Mouse (Mus musculus): ENCODE data around the gene Zp3r. TPM values are rescaled to one million over a fixed set of nuclear protein-coding genes. Genes with fewer than 3 reads are reported as not detected.

Gene Zp3r
- polyA plus RNA-seq, 1 experiment = not detected

DNA sequence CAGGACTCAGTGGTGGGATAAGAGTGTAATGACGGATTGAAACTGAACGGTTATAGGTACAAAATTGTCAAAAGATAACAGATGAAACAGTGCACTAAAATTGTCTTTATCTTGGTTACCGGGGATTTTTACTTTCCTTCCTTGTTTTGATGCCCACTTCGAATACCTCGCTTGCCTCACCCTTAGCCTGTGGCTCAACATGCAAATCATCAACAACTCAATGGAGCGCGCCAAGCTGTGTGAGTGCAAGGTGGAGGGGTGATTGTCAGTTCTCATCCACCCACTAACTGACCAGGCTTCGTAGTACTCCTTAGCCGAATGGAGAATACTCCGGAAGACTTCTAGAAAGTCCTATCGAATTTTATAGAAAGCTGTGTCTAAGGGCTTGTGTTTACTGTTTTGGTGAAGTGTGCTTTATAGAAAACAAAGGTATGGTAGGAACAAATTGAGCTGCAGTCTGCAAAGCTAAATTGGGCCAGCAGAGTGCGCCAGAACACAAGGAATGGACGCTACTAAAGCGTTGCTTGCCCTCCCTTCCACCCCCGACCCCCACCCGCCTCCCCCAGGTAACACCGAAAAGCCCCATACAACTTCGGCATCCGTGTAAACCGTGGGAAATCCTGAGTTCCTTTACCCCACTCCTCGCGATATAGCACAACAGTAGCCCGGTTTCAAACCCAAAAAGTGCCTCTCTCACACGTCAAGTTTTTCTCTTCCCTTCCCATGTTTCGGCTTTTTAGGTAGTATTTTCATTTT is 81.6 kb downstream of the Zp3r start:
- Histone ChIP-seq H3K9me3 (replicated peaks; ENCODE audit: control insufficient read depth, insufficient read depth, low read length, poor library complexity, severe bottlenecking) (no peaks in the 10 kb centered on the region), H3K27me3 (ENCODE audit: control insufficient read depth, insufficient read depth, low read length, poor library complexity, severe bottlenecking) (no peaks in the 10 kb centered on the region), H3K36me3 (ENCODE audit: control insufficient read depth, insufficient read depth, low read length, poor library complexity, severe bottlenecking) (no peaks in the 10 kb centered on the region), H3K27ac (ENCODE audit: insufficient read depth, low read length) (no peak overlapping the region), H3K4me1 (ENCODE audit: control insufficient read depth, insufficient read depth, low read length) (peaks cover 4% of the 10 kb centered on the region), H3K9ac (ENCODE audit: low read depth, poor library complexity, severe bottlenecking) (no peak overlapping the region), H3K4me3 (ENCODE audit: low read depth, low read length) (no peak overlapping the region)
- TF ChIP-seq POLR2A (IDR thresholded peaks at IDR 0.05; ENCODE audit: insufficient read depth, low read length) (no peak), CTCF (IDR thresholded peaks at IDR 0.05; ENCODE audit: low read depth, low read length) (peak; percentile 43)

Other genes starting within 250 kb of the Zp3r start
- 1.1 TPM in 1 of 2 replicates, not detected in the other for gene Cd55b, start 206.6 kb downstream of the Zp3r start, polyA plus RNA-seq (2011; ENCODE audit: insufficient read depth, insufficient read length, low read depth, missing spikeins)
- gene Cd55, start 166.9 kb downstream of the Zp3r start, polyA plus RNA-seq (2011; ENCODE audit: insufficient read depth, insufficient read length, low read depth, missing spikeins) = 36.3 and 39.8 TPM in 2 replicates
- not detected in 2 replicates for gene C4bp, start 32.0 kb upstream of the Zp3r start, polyA plus RNA-seq (2011; ENCODE audit: insufficient read depth, insufficient read length, low read depth, missing spikeins)
- gene Gm29427, start 86.2 kb upstream of the Zp3r start, polyA plus RNA-seq (2011; ENCODE audit: insufficient read depth, insufficient read length, low read depth, missing spikeins) = 0.35 and 0.40 TPM in 2 replicates
- 6.2 and 8.1 TPM in 2 replicates for gene Yod1, start 87.7 kb upstream of the Zp3r start, polyA plus RNA-seq (2011; ENCODE audit: insufficient read depth, insufficient read length, low read depth, missing spikeins)
- gene Pfkfb2, start 99.6 kb upstream of the Zp3r start, polyA plus RNA-seq (2011; ENCODE audit: insufficient read depth, insufficient read length, low read depth, missing spikeins) = 9.7 and 11.5 TPM in 2 replicates
- 3.3 and 3.5 TPM in 2 replicates for gene AA986860, start 102.4 kb upstream of the Zp3r start, polyA plus RNA-seq (2011; ENCODE audit: insufficient read depth, insufficient read length, low read depth, missing spikeins)
- gene Fcamr, start 171.3 kb upstream of the Zp3r start, polyA plus RNA-seq (2011; ENCODE audit: insufficient read depth, insufficient read length, low read depth, missing spikeins) = not detected in 2 replicates
- not detected in 2 replicates for gene Pigr, start 197.1 kb upstream of the Zp3r start, polyA plus RNA-seq (2011; ENCODE audit: insufficient read depth, insufficient read length, low read depth, missing spikeins)
- not detected in 2 replicates for gene Fcmr, start 236.0 kb upstream of the Zp3r start, polyA plus RNA-seq (2011; ENCODE audit: insufficient read depth, insufficient read length, low read depth, missing spikeins)